ENCODE assay signal across 21 mouse cellular contexts in genomic region chr9:58816458-58816857, GRCm38 (mm10). TPM values are rescaled to one million over a fixed set of nuclear protein-coding genes. Genes with fewer than 3 reads are reported as not detected.
DNase-seq lines count a peak whose midpoint lies in the region; ATAC-seq and TF ChIP-seq lines count a peak whose summit lies in the region.
"Had no signal": no experiment of that assay in that cellular context is flagged by ENCODE, and none has a peak within 500 bp of the region (broad histone marks: within the 10 kb centered on the region; RNA-seq: fewer than 3 reads in every experiment).

No protein-coding gene starts in this region.

- H3K4me1 ChIP-seq in heart, embryonic 10.5 days, result peaks cover 79% of the 10 kb centered on the region
- peaks cover 76% of the 10 kb centered on the region for H3K4me1 ChIP-seq in heart, embryonic 12.5 days (replicated peaks)
- H3K4me1 ChIP-seq in hindbrain, postnatal 0 days (ENCODE audit: insufficient read depth, low read length), result no peaks in the 10 kb centered on the region
- H3K4me1 ChIP-seq in hindbrain, embryonic 14.5 days (replicated peaks; ENCODE audit: control insufficient read depth, insufficient read depth, low read length), result peaks cover 7% of the 10 kb centered on the region; the same call in 1 of the 2 replicates
- H3K4me1 ChIP-seq in embryonic facial prominence, embryonic 15.5 days, result peaks cover 7% of the 10 kb centered on the region; the same call in 1 of the 2 replicates
- H3K4me1 ChIP-seq: liver, embryonic 13.5 days had no signal

- intact Hi-C loops in left cerebral cortex, postnatal 4 days (cut with DNase I), result no loop called here
- intact Hi-C loops in left cerebral cortex, postnatal 14 days (cut with DNase I), result no loop called here

- DNase-seq in heart, embryonic 10.5 days (ENCODE audit: low spot score), result no peak
- DNase-seq in hindbrain, postnatal 0 days (ENCODE audit: low spot score), result peak; percentile 41
- no peak for DNase-seq in hindbrain, embryonic 14.5 days (ENCODE audit: low spot score)
- DNase-seq in left cerebral cortex, postnatal 4 days, result peak; percentile 40
- no peak for DNase-seq in left cerebral cortex, postnatal 14 days (ENCODE audit: low spot score in 2 of 2)
- no peak for DNase-seq in thymus, postnatal 36 days
- DNase-seq: adrenal gland, postnatal 36 days; B cell, adult 2 months; cerebellum, adult 2 months; liver, embryonic 13.5 days; lung, embryonic 14.5 days; lung, postnatal 36 days; thymus, postnatal 25 days had no signal

- H3K36me3 ChIP-seq in heart, embryonic 10.5 days, result no peaks in the 10 kb centered on the region
- H3K36me3 ChIP-seq in heart, embryonic 12.5 days, result no peaks in the 10 kb centered on the region
- no peaks in the 10 kb centered on the region for H3K36me3 ChIP-seq in hindbrain, postnatal 0 days (ENCODE audit: insufficient read depth, low read length)
- H3K36me3 ChIP-seq in hindbrain, embryonic 14.5 days (replicated peaks; ENCODE audit: control insufficient read depth, insufficient read depth), result no peaks in the 10 kb centered on the region
- H3K36me3 ChIP-seq in embryonic facial prominence, embryonic 15.5 days, result no peaks in the 10 kb centered on the region
- H3K36me3 ChIP-seq: embryonic facial prominence, embryonic 12.5 days; forebrain, embryonic 15.5 days; hindbrain, embryonic 10.5 days; limb, embryonic 12.5 days; liver, embryonic 13.5 days had no signal

- no peak for TF ChIP-seq CTCF in hindbrain, postnatal 0 days (IDR thresholded peaks at IDR 0.05; ENCODE audit: low read depth)

- no peak overlapping the region for H3K9ac ChIP-seq in heart, embryonic 12.5 days
- no peak overlapping the region for H3K9ac ChIP-seq in hindbrain, postnatal 0 days (replicated peaks; ENCODE audit: low read length)
- no peak overlapping the region for H3K9ac ChIP-seq in hindbrain, embryonic 14.5 days
- no peak overlapping the region for H3K9ac ChIP-seq in embryonic facial prominence, embryonic 15.5 days
- H3K9ac ChIP-seq: embryonic facial prominence, embryonic 12.5 days; forebrain, embryonic 15.5 days; limb, embryonic 12.5 days; liver, embryonic 13.5 days; lung, embryonic 14.5 days had no signal

- no peak overlapping the region for H3K4me3 ChIP-seq in heart, embryonic 10.5 days
- H3K4me3 ChIP-seq in heart, embryonic 12.5 days, result no peak overlapping the region
- no peak overlapping the region for H3K4me3 ChIP-seq in hindbrain, postnatal 0 days (ENCODE audit: low read length)
- H3K4me3 ChIP-seq in hindbrain, embryonic 14.5 days (replicated peaks; ENCODE audit: low read length), result no peak overlapping the region
- no peak overlapping the region for H3K4me3 ChIP-seq in embryonic facial prominence, embryonic 15.5 days (replicated peaks)
- H3K4me3 ChIP-seq: embryonic facial prominence, embryonic 12.5 days; forebrain, embryonic 15.5 days; hindbrain, embryonic 10.5 days; limb, embryonic 12.5 days; liver, embryonic 13.5 days; myocyte had no signal

- no peak; the same call in 1 of the 2 replicates for ATAC-seq in heart, embryonic 12.5 days (ENCODE audit: insufficient number of reproducible peaks, low FRiP score)
- ATAC-seq in hindbrain, postnatal 0 days, result no peak
- no peak for ATAC-seq in hindbrain, embryonic 14.5 days (ENCODE audit: low FRiP score)
- 0 out of 2 replicates have a peak, but pooled peaks have one; percentile 22 for ATAC-seq in embryonic facial prominence, embryonic 15.5 days (ENCODE audit: insufficient number of reproducible peaks, low FRiP score, low TSS enrichment, low read depth)

- WGBS in heart, embryonic 10.5 days, result 54% methylated on average over 9 of the region's 9 CpGs
- WGBS in heart, embryonic 12.5 days, result 51% methylated on average over 9 of the region's 9 CpGs
- WGBS in hindbrain, postnatal 0 days, result 54% methylated on average over 9 of the region's 9 CpGs
- WGBS in hindbrain, embryonic 14.5 days, result 51% methylated on average over 9 of the region's 9 CpGs
- WGBS in embryonic facial prominence, embryonic 15.5 days, result 44% methylated on average over 9 of the region's 9 CpGs

- H3K9me3 ChIP-seq in heart, embryonic 10.5 days, result no peaks in the 10 kb centered on the region
- H3K9me3 ChIP-seq in heart, embryonic 12.5 days (replicated peaks), result no peaks in the 10 kb centered on the region
- H3K9me3 ChIP-seq in hindbrain, postnatal 0 days (ENCODE audit: low read length), result no peaks in the 10 kb centered on the region
- H3K9me3 ChIP-seq in hindbrain, embryonic 14.5 days (ENCODE audit: control insufficient read depth, low read length), result no peaks in the 10 kb centered on the region
- no peaks in the 10 kb centered on the region for H3K9me3 ChIP-seq in embryonic facial prominence, embryonic 15.5 days (replicated peaks)
- H3K9me3 ChIP-seq: embryonic facial prominence, embryonic 12.5 days; forebrain, embryonic 15.5 days; hindbrain, embryonic 10.5 days; limb, embryonic 12.5 days; liver, embryonic 13.5 days had no signal

- no peak overlapping the region for H3K4me2 ChIP-seq in heart, embryonic 12.5 days
- no peak overlapping the region for H3K4me2 ChIP-seq in hindbrain, postnatal 0 days (ENCODE audit: low read depth, low read length)
- H3K4me2 ChIP-seq in hindbrain, embryonic 14.5 days (replicated peaks), result no peak overlapping the region
- no peak overlapping the region for H3K4me2 ChIP-seq in embryonic facial prominence, embryonic 15.5 days (replicated peaks)
- H3K4me2 ChIP-seq: embryonic facial prominence, embryonic 12.5 days; forebrain, embryonic 15.5 days; limb, embryonic 12.5 days; liver, embryonic 13.5 days; lung, embryonic 14.5 days had no signal

- peaks cover 41% of the 10 kb centered on the region for H3K27me3 ChIP-seq in heart, embryonic 10.5 days (ENCODE audit: insufficient read depth, poor library complexity, severe bottlenecking)
- peaks cover 24% of the 10 kb centered on the region for H3K27me3 ChIP-seq in heart, embryonic 12.5 days (replicated peaks)
- H3K27me3 ChIP-seq in hindbrain, postnatal 0 days (ENCODE audit: insufficient read depth, low read length), result 0 out of 2 replicates have a peak, but pooled peaks cover 3% of the 10 kb centered on the region
- peaks cover 10% of the 10 kb centered on the region; the same call in 1 of the 2 replicates for H3K27me3 ChIP-seq in hindbrain, embryonic 14.5 days (ENCODE audit: control insufficient read depth, insufficient read depth, low read length)
- H3K27me3 ChIP-seq in embryonic facial prominence, embryonic 15.5 days, result peaks cover 31% of the 10 kb centered on the region

- H3K27ac ChIP-seq in heart, embryonic 10.5 days, result peak overlapping the region; percentile 71; the same call in 1 of the 2 replicates
- H3K27ac ChIP-seq in heart, embryonic 12.5 days (ENCODE audit: poor library complexity, severe bottlenecking), result no peak overlapping the region
- H3K27ac ChIP-seq in hindbrain, postnatal 0 days, result no peak overlapping the region
- no peak overlapping the region for H3K27ac ChIP-seq in hindbrain, embryonic 14.5 days
- no peak overlapping the region for H3K27ac ChIP-seq in embryonic facial prominence, embryonic 15.5 days (replicated peaks)
- H3K27ac ChIP-seq: embryonic facial prominence, embryonic 12.5 days; forebrain, embryonic 15.5 days; hindbrain, embryonic 10.5 days; limb, embryonic 12.5 days; liver, embryonic 13.5 days had no signal

RNA-seq across cellular contexts. Expression of gene Hcn4, which starts 6.8 kb away (rescaled TPM):
- polyA plus RNA-seq in heart, embryonic 10.5 days (2016; fragmentation: Nextera tagmentation; extraction: Ambion mirVana), result 3.0 and 3.8 TPM in 2 replicates
- 2.3 and 2.5 TPM in 2 replicates for polyA plus RNA-seq in heart, embryonic 12.5 days (2016; fragmentation: Nextera tagmentation; extraction: Ambion mirVana)
- total RNA-seq in hindbrain, postnatal 0 days (2014; rRNA removed), result 33.6 and 38.6 TPM in 2 replicates
- 3.3 and 3.5 TPM in 2 replicates for polyA plus RNA-seq in hindbrain, postnatal 0 days (2015; fragmentation: Nextera tagmentation; extraction: Ambion mirVana)
- 4.9 and 6.2 TPM in 2 replicates for polyA plus RNA-seq in hindbrain, embryonic 14.5 days (2014; fragmentation: Nextera tagmentation; extraction: Ambion mirVana)
- total RNA-seq in left cerebral cortex, postnatal 4 days (2021), result 10 to 100 TPM; 36.7 to 37.3 TPM
- total RNA-seq in left cerebral cortex, postnatal 14 days (2021), result 10 to 100 TPM in 1 of 2 experiments, 1 to 10 TPM in 1; 9.9 to 11.3 TPM
- polyA plus RNA-seq in embryonic facial prominence, embryonic 15.5 days (2015; fragmentation: Nextera tagmentation; extraction: Ambion mirVana), result 0.28 and 0.41 TPM in 2 replicates
- total RNA-seq: megakaryocyte-erythroid progenitor cell, adult 5-6 weeks had no signal
- polyA plus RNA-seq: liver, embryonic 13.5 days had no signal

Comparison
In these comparisons a context has a peak if more than half of its experiments do, and no peak if none do; other contexts are left out.
1. DNase-seq: peak in hindbrain, postnatal 0 days (single experiment) and left cerebral cortex, postnatal 4 days (single experiment); none in heart, embryonic 10.5 days (single experiment), hindbrain, embryonic 14.5 days (single experiment), left cerebral cortex, postnatal 14 days (0 of 2) and thymus, postnatal 36 days (0 of 2).